In the genomic region with DNA sequence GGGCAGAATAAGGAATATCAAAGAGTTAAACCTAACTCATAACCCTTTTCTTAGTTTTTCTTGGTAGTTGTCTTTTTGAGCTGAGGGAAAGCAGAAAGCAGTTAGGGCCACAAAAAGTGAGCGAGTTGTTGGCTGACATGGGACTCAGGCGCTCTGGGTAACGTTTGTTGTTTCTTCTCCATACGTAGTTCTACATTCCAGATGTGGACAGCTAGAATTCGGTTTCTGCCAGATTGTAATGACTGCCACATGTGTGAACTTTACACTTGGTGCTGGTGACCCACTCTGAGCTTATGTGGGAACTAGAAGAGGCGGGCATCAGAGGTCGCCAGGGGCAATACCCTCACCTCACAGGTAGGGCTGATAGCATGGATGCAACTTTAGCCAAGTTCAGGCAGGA, we compare ENCODE assay signal across 21 mouse cellular contexts.
A peak's percentile ranks its signal among the peaks of the same experiment; 100 is the strongest.
DNase-seq lines count a peak whose midpoint lies in the region; ATAC-seq and TF ChIP-seq lines count a peak whose summit lies in the region.
"Had no signal": no experiment of that assay in that cellular context is flagged by ENCODE, and none has a peak within 500 bp of the region (broad histone marks: within the 10 kb centered on the region; RNA-seq: fewer than 3 reads in every experiment).

No protein-coding gene starts in this region.

- 79% methylated on average over 7 of the region's 7 CpGs for WGBS in heart, embryonic 12.5 days
- 52% methylated on average over 7 of the region's 7 CpGs for WGBS in embryonic facial prominence, embryonic 15.5 days
- WGBS in limb, embryonic 14.5 days = 18% methylated on average over 7 of the region's 7 CpGs

- no peaks in the 10 kb centered on the region for H3K27me3 ChIP-seq in heart, embryonic 12.5 days (replicated peaks)
- H3K27me3 ChIP-seq in embryonic facial prominence, embryonic 15.5 days = no peaks in the 10 kb centered on the region
- no peaks in the 10 kb centered on the region for H3K27me3 ChIP-seq in limb, embryonic 14.5 days (ENCODE audit: control insufficient read depth, insufficient read depth, low read length)
- H3K27me3 ChIP-seq: CH12.LX; liver, embryonic 13.5 days; neural tube, embryonic 13.5 days had no signal

- no peaks in the 10 kb centered on the region for H3K9me3 ChIP-seq in heart, embryonic 12.5 days (replicated peaks)
- no peaks in the 10 kb centered on the region for H3K9me3 ChIP-seq in embryonic facial prominence, embryonic 15.5 days (replicated peaks)
- no peaks in the 10 kb centered on the region for H3K9me3 ChIP-seq in limb, embryonic 14.5 days (ENCODE audit: control insufficient read depth, low read length)
- H3K9me3 ChIP-seq: liver, embryonic 13.5 days; neural tube, embryonic 13.5 days had no signal

- no peak for TF ChIP-seq POLR2A in limb, embryonic 14.5 days (IDR thresholded peaks at IDR 0.05; ENCODE audit: borderline replicate concordance, extremely low read depth, insufficient read depth, insufficient read length)

- no peak for ATAC-seq in heart, embryonic 12.5 days (ENCODE audit: insufficient number of reproducible peaks, low FRiP score)
- ATAC-seq in embryonic facial prominence, embryonic 15.5 days (ENCODE audit: insufficient number of reproducible peaks, low FRiP score, low TSS enrichment, low read depth) = peak; percentile 54; the same call in 1 of the 2 replicates
- ATAC-seq in limb, embryonic 14.5 days (ENCODE audit: low FRiP score, low read depth) = peak; percentile 64; the same call in 1 of the 2 replicates
- ATAC-seq: forebrain, postnatal 0 days; lung, postnatal 0 days had no signal

- H3K9ac ChIP-seq in heart, embryonic 12.5 days = no peak overlapping the region
- H3K9ac ChIP-seq in embryonic facial prominence, embryonic 15.5 days = no peak overlapping the region
- H3K9ac ChIP-seq in limb, embryonic 14.5 days (ENCODE audit: low read depth, low read length, severe bottlenecking) = no peak overlapping the region
- H3K9ac ChIP-seq: forebrain, postnatal 0 days; liver, embryonic 13.5 days; neural tube, embryonic 13.5 days had no signal

- H3K4me3 ChIP-seq in heart, embryonic 12.5 days = no peak overlapping the region
- H3K4me3 ChIP-seq in embryonic facial prominence, embryonic 15.5 days (replicated peaks) = no peak overlapping the region
- no peak overlapping the region for H3K4me3 ChIP-seq in limb, embryonic 14.5 days (replicated peaks; ENCODE audit: low read length)
- H3K4me3 ChIP-seq: liver, embryonic 13.5 days; neural tube, embryonic 13.5 days had no signal

- H3K27ac ChIP-seq in heart, embryonic 12.5 days (ENCODE audit: poor library complexity, severe bottlenecking) = 0 out of 2 replicates have a peak overlapping the region, but pooled peaks have one; percentile 15
- 0 out of 2 replicates have a peak overlapping the region, but pooled peaks have one; percentile 31 for H3K27ac ChIP-seq in embryonic facial prominence, embryonic 15.5 days (replicated peaks)
- H3K27ac ChIP-seq in limb, embryonic 14.5 days (replicated peaks; ENCODE audit: low read depth, low read length) = 0 out of 2 replicates have a peak overlapping the region, but pooled peaks have one; percentile 26
- H3K27ac ChIP-seq: liver, embryonic 13.5 days; neural tube, embryonic 13.5 days had no signal

- H3K36me3 ChIP-seq in heart, embryonic 12.5 days = 0 out of 2 replicates have a peak, but pooled peaks cover 2% of the 10 kb centered on the region
- no peaks in the 10 kb centered on the region for H3K36me3 ChIP-seq in embryonic facial prominence, embryonic 15.5 days
- H3K36me3 ChIP-seq in limb, embryonic 14.5 days (ENCODE audit: control insufficient read depth, insufficient read depth, low read length) = no peaks in the 10 kb centered on the region
- H3K36me3 ChIP-seq: liver, embryonic 13.5 days; neural tube, embryonic 13.5 days had no signal

- peaks cover 45% of the 10 kb centered on the region for H3K4me1 ChIP-seq in heart, embryonic 12.5 days (replicated peaks)
- H3K4me1 ChIP-seq in embryonic facial prominence, embryonic 15.5 days = peaks cover 38% of the 10 kb centered on the region
- peaks cover 22% of the 10 kb centered on the region for H3K4me1 ChIP-seq in limb, embryonic 14.5 days (ENCODE audit: control insufficient read depth, insufficient read depth, low read length)

- DNase-seq in heart, postnatal 4 days = no peak
- DNase-seq in embryo, embryonic 10.5 days (ENCODE audit: low spot score) = peak; percentile 46
- DNase-seq in limb, embryonic 14.5 days (ENCODE audit: low spot score) = peak; percentile 59
- DNase-seq in right cerebral cortex, postnatal 10 days (ENCODE audit: low spot score in 2 of 2) = no peak
- no peak for DNase-seq in urinary bladder, postnatal 4 days (ENCODE audit: low spot score in 2 of 2)
- no peak for DNase-seq in adrenal gland, adult (ENCODE audit: inconsistent age in 2 of 2, low spot score in 1 of 2)
- DNase-seq: adrenal gland, postnatal 25 days; cerebellum, adult 2 months; forebrain, postnatal 0 days; heart, adult 18-20 months; heart, postnatal 14 days; kidney, adult 8-10 months; kidney, postnatal 25 days; liver, embryonic 13.5 days; right cerebral cortex, postnatal 25 days; thymus, postnatal 14 days had no signal

- H3K4me2 ChIP-seq in heart, embryonic 12.5 days = no peak overlapping the region
- no peak overlapping the region for H3K4me2 ChIP-seq in embryonic facial prominence, embryonic 15.5 days (replicated peaks)
- no peak overlapping the region for H3K4me2 ChIP-seq in limb, embryonic 14.5 days (replicated peaks; ENCODE audit: low read depth, low read length, severe bottlenecking)
- H3K4me2 ChIP-seq: liver, embryonic 13.5 days; neural tube, embryonic 13.5 days had no signal

Comparison
In these comparisons a context has a peak if more than half of its experiments do, and no peak if none do; other contexts are left out.
1. DNase-seq: peak in embryo, embryonic 10.5 days (single experiment) and limb, embryonic 14.5 days (single experiment); none in heart, postnatal 4 days (single experiment), right cerebral cortex, postnatal 10 days (0 of 2), urinary bladder, postnatal 4 days (0 of 2) and adrenal gland, adult (0 of 2).
2. Peak in every context shown above with its lines, with median percentiles within 50 percentile points of each other: H3K27ac ChIP-seq.